Mouse (Mus musculus) heart, embryonic 13.5 days (tissue): ENCODE measurements around the gene Hnrnpc. TPM values are rescaled to one million over a fixed set of nuclear protein-coding genes. Genes with fewer than 3 reads are reported as not detected.

Experiments used
- ATAC-seq: fragments of 200-750 bp; cut with Nextera tagmentation; 2 replicates; pipeline ENCODE4 v1.8.0; 2017; ENCODE audit warnings: moderate TSS enrichment; ENCODE audit not compliant: insufficient number of reproducible peaks, low FRiP score, low TSS enrichment; ENCODE audit errors: extremely low read depth
- H3K27ac ChIP-seq: fragments of 300-500 bp; sonication (generic); replicated peaks from 2 replicates; pipeline ENCODE4 v1.5.1; 2015; ENCODE audit warnings: moderate library complexity, mild to moderate bottlenecking, inconsistent platforms
- H3K27me3 ChIP-seq: fragments of 300-500 bp; sonication (generic); replicated peaks from 2 replicates; pipeline ENCODE4 v1.6.1; 2015; ENCODE audit warnings: mild to moderate bottlenecking, inconsistent platforms
- H3K36me3 ChIP-seq: fragments of 300-500 bp; sonication (generic); 2 replicates; pipeline ENCODE4 v1.6.1; 2015; ENCODE audit warnings: mild to moderate bottlenecking, inconsistent platforms
- H3K4me1 ChIP-seq: fragments of 300-500 bp; sonication (generic); 2 replicates; pipeline ENCODE4 v1.6.1; 2015; ENCODE audit warnings: inconsistent platforms
- H3K4me2 ChIP-seq: fragments of 300-500 bp; sonication (generic); 2 replicates; pipeline ENCODE4 v1.6.1; 2015; ENCODE audit warnings: inconsistent platforms, mild to moderate bottlenecking, moderate library complexity
- H3K4me3 ChIP-seq: fragments of 300-500 bp; sonication (generic); 2 replicates; pipeline ENCODE4 v1.5.1; 2015; ENCODE audit warnings: moderate library complexity, mild to moderate bottlenecking, inconsistent platforms
- H3K9ac ChIP-seq: fragments of 300-500 bp; sonication (generic); 2 replicates; pipeline ENCODE4 v1.6.1; 2015; ENCODE audit warnings: inconsistent platforms, mild to moderate bottlenecking, moderate library complexity
- H3K9me3 ChIP-seq: fragments of 300-500 bp; sonication (generic); 2 replicates; pipeline ENCODE4 v1.6.1; 2016; ENCODE audit warnings: inconsistent platforms
- WGBS: fragments of 180-500 bp; shearing (Covaris S2); methylation state at CpG from one replicate; pipeline ENCODE4 v1.1.7; 2015; ENCODE audit warnings: mixed read lengths; 5-methylcytosine and 5-hydroxymethylcytosine counted together
- polyA plus RNA-seq: library from polyadenylated mRNA; unstranded; fragments of >200 nt; fragmentation: Nextera tagmentation; extraction: Ambion mirVana; gene quantifications from 2 replicates; pipeline ENCODE4 v1.2.1, GENCODE M21; 2015

Gene Hnrnpc
- polyA plus RNA-seq, 1 experiment from 2014 or later = 340 TPM

GRCm38 (mm10) chr14:52120169-52120568 lies 16.3 kb upstream of the Hnrnpc start:
- 54% methylated on average over 7 of the region's 7 CpGs for WGBS

DNA sequence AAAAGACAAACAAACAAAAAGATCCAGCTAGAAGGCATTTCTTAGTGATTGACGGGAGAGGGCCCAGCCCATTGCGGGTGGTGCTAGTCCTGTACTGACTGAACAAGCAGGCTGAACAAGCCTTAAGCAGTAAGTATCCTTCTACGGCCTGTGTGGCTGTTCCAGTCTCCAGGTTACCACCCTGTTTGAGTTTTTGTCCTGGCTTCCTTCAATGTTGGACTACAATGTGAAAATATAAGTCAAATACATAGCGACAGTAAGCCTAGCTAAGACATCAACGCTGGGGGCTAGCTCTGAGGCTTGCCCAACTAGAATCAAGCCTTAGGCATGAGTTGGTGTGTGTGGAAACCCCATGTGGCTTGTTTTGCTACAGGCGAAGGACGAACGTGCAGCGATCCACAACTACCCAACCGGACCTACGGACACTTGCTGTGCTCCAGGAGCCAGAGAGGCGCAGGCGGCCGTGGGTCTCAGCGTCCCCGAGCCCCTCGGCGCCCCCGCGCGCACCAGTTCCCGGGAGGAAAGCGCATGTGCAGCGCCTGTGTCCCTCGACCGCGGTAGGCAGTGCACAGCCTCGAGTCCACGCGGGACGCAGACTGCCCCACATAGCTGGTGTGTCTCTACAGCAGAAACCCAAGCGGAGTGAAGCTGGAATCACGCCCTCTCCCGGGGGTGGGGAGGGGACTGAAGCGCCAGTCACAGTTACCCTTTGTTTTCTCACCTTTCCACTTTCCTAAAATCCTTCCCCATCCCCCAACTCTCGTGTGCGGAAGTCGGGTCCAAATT lies 15.2 kb upstream of the Hnrnpc start:
- Histone ChIP-seq H3K9me3 (no peaks in the 10 kb centered on the region), H3K4me2 (peak overlapping the region; percentile 99), H3K36me3 (no peaks in the 10 kb centered on the region), H3K4me3 (peak overlapping the region; percentile 69), H3K4me1 (peaks cover 6% of the 10 kb centered on the region; the same call in 1 of the 2 replicates), H3K27ac (peak overlapping the region; percentile 72), H3K9ac (peak overlapping the region; percentile 88), H3K27me3 (peaks cover 17% of the 10 kb centered on the region)
- ATAC-seq = peak; percentile 68; the same call in 1 of the 2 replicates
- WGBS = under 1% methylated on average over 38 of the region's 38 CpGs

More at GRCm38 (mm10) chr14:52120169-52120568, 16.3 kb upstream of the Hnrnpc start:
- Histone ChIP-seq H3K36me3 (no peaks in the 10 kb centered on the region), H3K4me2 (peak overlapping the region; percentile 99), H3K9me3 (no peaks in the 10 kb centered on the region), H3K27me3 (peaks cover 17% of the 10 kb centered on the region), H3K4me3 (peak overlapping the region; percentile 69), H3K4me1 (peaks cover 6% of the 10 kb centered on the region; the same call in 1 of the 2 replicates), H3K9ac (no peak overlapping the region), H3K27ac (no peak overlapping the region)
- ATAC-seq = no peak

DNA sequence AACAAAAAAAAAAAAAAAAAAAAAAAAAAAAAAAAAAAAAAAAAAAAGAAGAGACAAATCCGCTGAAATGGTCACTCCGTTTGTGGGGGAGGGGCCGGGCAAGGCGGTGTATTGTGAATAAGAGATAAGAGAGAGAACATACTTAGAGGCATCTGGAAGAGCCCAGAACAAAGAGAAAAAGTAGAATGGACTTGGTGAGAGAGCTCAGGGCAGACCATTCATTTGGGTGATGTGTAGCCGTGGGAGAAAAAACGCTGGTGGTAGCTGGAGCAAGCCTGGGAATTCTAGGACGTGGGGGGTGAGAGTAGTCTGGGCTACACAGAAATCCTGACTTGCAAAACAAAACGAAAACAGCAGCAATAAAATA lies 14.6 kb upstream of the Hnrnpc start:
- no peaks in the 10 kb centered on the region for H3K9me3 ChIP-seq
- H3K36me3 ChIP-seq = no peaks in the 10 kb centered on the region
- H3K9ac ChIP-seq = peak overlapping the region; percentile 88
- H3K4me3 ChIP-seq = peak overlapping the region; percentile 69
- peak overlapping the region; percentile 72 for H3K27ac ChIP-seq
- WGBS = 19% methylated on average over 8 of the region's 8 CpGs
- ATAC-seq = no peak; the same call in 1 of the 2 replicates
- peaks cover 6% of the 10 kb centered on the region; the same call in 1 of the 2 replicates for H3K4me1 ChIP-seq
- peak overlapping the region; percentile 99 for H3K4me2 ChIP-seq
- peaks cover 17% of the 10 kb centered on the region for H3K27me3 ChIP-seq

- no peak overlapping the region for H3K4me2 ChIP-seq
- H3K27me3 ChIP-seq = peaks cover 17% of the 10 kb centered on the region
- H3K4me3 ChIP-seq = no peak overlapping the region
- H3K9me3 ChIP-seq = no peaks in the 10 kb centered on the region
- no peak for ATAC-seq
- H3K4me1 ChIP-seq = peaks cover 6% of the 10 kb centered on the region; the same call in 1 of the 2 replicates
- H3K27ac ChIP-seq = no peak overlapping the region
- H3K9ac ChIP-seq = no peak overlapping the region
- WGBS = 88% methylated on average over 5 of the region's 5 CpGs
- H3K36me3 ChIP-seq = no peaks in the 10 kb centered on the region
Measured at GRCm38 (mm10) chr14:52117241-52117640, 13.4 kb upstream of the Hnrnpc start.

DNA sequence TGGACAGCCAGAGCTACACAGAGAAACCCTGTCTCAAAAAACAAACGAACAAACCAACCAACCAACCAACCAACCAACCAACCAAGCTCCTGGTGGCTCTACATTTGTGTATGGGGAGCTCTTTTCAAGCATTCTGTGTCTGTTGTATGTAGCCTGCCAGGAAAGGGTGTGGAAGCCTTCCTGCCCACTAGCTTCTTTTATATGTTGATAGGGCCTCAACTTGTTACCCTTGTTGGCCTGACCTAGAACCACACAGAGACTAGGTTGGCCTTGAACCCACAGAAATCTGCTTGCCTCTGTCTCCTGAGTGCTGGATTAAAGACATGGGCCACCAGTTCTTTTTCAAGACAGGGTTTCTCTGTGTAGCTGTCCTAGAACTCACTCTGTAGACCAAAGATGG lies 10.3 kb upstream of the Hnrnpc start:
- no peak overlapping the region for H3K27ac ChIP-seq
- H3K9me3 ChIP-seq = no peaks in the 10 kb centered on the region
- H3K4me2 ChIP-seq = no peak overlapping the region
- H3K36me3 ChIP-seq = no peaks in the 10 kb centered on the region
- H3K4me1 ChIP-seq = peaks cover 6% of the 10 kb centered on the region; the same call in 1 of the 2 replicates
- WGBS = 76% methylated on average over 1 of the region's 1 CpGs
- no peaks in the 10 kb centered on the region for H3K27me3 ChIP-seq
- no peak overlapping the region for H3K9ac ChIP-seq
- ATAC-seq = no peak
- no peak overlapping the region for H3K4me3 ChIP-seq

GRCm38 (mm10) chr14:52110346-52110745 lies 6.5 kb upstream of the Hnrnpc start, which contains the start of gene Rpgrip1:
Gene Rpgrip1, plus strand, starts transcription at chr14:52110704.
- Histone ChIP-seq H3K4me1 (peaks cover 10% of the 10 kb centered on the region), H3K36me3 (no peaks in the 10 kb centered on the region), H3K9me3 (no peaks in the 10 kb centered on the region), H3K27me3 (no peaks in the 10 kb centered on the region), H3K4me3 (no peak within 1 kb of the TSS), H3K9ac (no peak within 1 kb of the TSS), H3K27ac (no peak within 1 kb of the TSS), H3K4me2 (no peak within 1 kb of the TSS)
- WGBS = 83% methylated on average over 4 of the region's 4 CpGs
- ATAC-seq = no peak

- Histone ChIP-seq H3K4me1 (peaks cover 10% of the 10 kb centered on the region), H3K9ac (no peak overlapping the region), H3K4me3 (no peak overlapping the region), H3K27ac (no peak overlapping the region), H3K36me3 (no peaks in the 10 kb centered on the region), H3K9me3 (no peaks in the 10 kb centered on the region), H3K27me3 (no peaks in the 10 kb centered on the region), H3K4me2 (no peak overlapping the region)
- no peak for ATAC-seq
- 77% methylated on average over 2 of the region's 2 CpGs for WGBS
Measured at GRCm38 (mm10) chr14:52108025-52108424, 4.2 kb upstream of the Hnrnpc start.

DNA sequence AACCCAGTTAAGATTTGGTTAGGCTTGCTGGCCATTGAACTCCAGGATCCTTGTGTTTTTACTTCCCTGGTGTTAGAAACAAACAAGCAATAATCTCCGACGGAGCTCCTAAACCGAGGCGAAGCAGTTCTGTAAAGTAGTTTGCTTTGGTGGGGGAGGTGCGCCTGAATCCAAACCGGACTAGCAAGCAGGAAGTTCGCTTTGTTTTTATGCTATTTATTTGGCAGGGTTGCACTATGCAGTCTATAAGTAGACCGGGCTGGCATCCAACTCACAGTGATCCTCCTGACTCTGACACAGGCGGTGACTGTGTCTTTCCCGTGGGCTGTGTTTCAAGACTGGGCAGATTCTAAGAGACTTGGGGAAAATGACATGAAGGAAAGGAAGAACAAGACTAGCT lies 2.9 kb upstream of the Hnrnpc start:
- no peaks in the 10 kb centered on the region for H3K27me3 ChIP-seq
- ATAC-seq = no peak
- peaks cover 6% of the 10 kb centered on the region for H3K36me3 ChIP-seq
- H3K4me2 ChIP-seq = peak overlapping the region; percentile 51
- WGBS = 24% methylated on average over 10 of the region's 10 CpGs
- H3K9me3 ChIP-seq = no peaks in the 10 kb centered on the region
- H3K9ac ChIP-seq = peak overlapping the region; percentile 64
- H3K27ac ChIP-seq = peak overlapping the region; percentile 80
- peak overlapping the region; percentile 11; the same call in 1 of the 2 replicates for H3K4me3 ChIP-seq
- H3K4me1 ChIP-seq = peaks cover 21% of the 10 kb centered on the region

DNA sequence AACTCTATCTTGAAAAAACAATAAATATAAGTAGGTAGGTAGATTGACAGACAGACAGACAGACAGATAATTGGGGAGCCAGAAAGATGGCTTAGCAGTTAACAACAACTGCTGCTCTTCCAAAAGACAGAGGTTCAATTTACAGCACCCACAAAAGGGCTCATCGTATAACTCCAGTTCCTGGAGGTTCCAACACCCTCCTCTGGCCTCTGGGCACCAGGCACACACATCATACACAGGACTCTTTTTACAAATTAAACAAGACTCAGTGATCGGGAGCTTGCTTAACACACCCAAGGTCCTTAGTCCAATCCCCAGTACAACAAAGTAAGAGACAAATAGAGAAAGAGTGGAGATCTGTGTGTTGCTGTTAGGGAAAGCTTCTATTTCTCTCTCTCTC lies 1.5 kb upstream of the Hnrnpc start:
- 85% methylated on average over 2 of the region's 2 CpGs for WGBS
- H3K9ac ChIP-seq = no peak overlapping the region
- no peak for ATAC-seq
- H3K27me3 ChIP-seq = no peaks in the 10 kb centered on the region
- peaks cover 35% of the 10 kb centered on the region for H3K4me1 ChIP-seq
- H3K4me2 ChIP-seq = no peak overlapping the region
- H3K27ac ChIP-seq = no peak overlapping the region
- peaks cover 12% of the 10 kb centered on the region for H3K36me3 ChIP-seq
- no peak overlapping the region for H3K4me3 ChIP-seq
- H3K9me3 ChIP-seq = no peaks in the 10 kb centered on the region

DNA sequence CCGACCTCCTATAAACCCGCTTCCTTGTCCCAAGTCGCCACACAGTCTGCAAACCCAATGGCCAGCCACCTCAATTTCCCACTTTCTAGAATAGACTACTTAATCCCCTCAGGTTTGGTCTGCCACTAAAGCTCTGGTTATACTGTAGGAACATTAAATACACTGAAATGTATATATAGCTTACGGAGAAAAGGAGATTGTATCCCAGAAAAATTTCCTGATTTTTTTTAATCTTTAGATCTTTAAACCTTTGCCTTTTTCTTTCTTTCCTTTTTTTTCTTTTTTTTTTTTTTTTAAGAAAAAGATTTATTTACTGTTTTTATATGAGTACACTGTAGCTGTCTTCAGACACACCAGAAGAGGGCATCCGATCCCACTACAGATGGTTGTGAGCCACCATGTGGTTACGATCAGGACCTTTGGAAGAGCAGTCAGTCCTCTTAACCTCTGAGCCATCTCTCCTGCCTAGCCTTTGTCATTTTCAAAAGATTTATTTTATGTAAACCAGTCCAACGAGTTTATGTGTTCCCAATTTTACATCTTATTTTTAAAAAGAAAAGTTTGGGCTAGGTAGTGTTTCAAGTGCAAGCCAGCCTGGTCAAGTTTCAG lies 953 bp upstream of the Hnrnpc start:
- Histone ChIP-seq H3K27me3 (no peaks in the 10 kb centered on the region), H3K27ac (peak overlapping the region; percentile 90), H3K4me3 (peak overlapping the region; percentile 43), H3K4me2 (peak overlapping the region; percentile 67), H3K9me3 (no peaks in the 10 kb centered on the region), H3K36me3 (peaks cover 12% of the 10 kb centered on the region), H3K9ac (peak overlapping the region; percentile 78), H3K4me1 (peaks cover 40% of the 10 kb centered on the region)
- no peak for ATAC-seq
- WGBS = 37% methylated on average over 7 of the region's 7 CpGs

DNA sequence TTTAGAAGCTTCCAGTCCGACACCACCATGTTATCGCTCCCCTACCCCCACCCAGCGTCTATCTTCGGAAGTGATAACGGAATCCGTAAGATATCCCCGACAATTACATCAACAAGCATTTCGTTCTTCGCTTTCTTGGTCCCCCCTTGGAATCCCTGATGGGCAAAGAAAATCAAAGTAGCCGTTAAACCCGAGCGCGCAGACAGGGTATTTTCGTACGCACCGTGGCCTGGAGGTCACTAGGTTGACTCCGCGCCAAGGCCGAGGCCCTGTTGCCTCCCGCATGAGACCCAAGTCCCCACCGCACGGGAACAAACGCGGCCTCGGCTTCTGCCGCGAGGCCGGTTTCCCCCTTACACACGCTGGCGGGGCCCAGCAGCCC lies 363 bp downstream of the Hnrnpc start:
- Histone ChIP-seq H3K9ac (peak overlapping the region; percentile 100), H3K9me3 (no peaks in the 10 kb centered on the region), H3K27ac (peak overlapping the region; percentile 99), H3K4me3 (peak overlapping the region; percentile 99), H3K4me2 (peak overlapping the region; percentile 79), H3K27me3 (no peaks in the 10 kb centered on the region), H3K36me3 (peaks cover 14% of the 10 kb centered on the region), H3K4me1 (peaks cover 49% of the 10 kb centered on the region)
- ATAC-seq = peak; percentile 12; the same call in 1 of the 2 replicates
- under 1% methylated on average over 29 of the region's 30 CpGs for WGBS
